Mouse (Mus musculus) small intestine, adult 2 months (tissue): ENCODE data around the gene Trappc5. TPM values are rescaled to one million over a fixed set of nuclear protein-coding genes. Genes with fewer than 3 reads are reported as not detected.

Experiments
- H3K27ac ChIP-seq: fragments of 200-500 bp; 2 replicates; pipeline ENCODE4 v1.5.1; 2012; ENCODE audit warnings: low read depth, low read length, control low read depth, inconsistent platforms; ENCODE audit not compliant: insufficient read depth
- H3K27me3 ChIP-seq: fragments of 200-500 bp; 2 replicates; pipeline ENCODE4 v1.6.1; 2012; ENCODE audit warnings: mild to moderate bottlenecking, moderate library complexity, low read length, inconsistent platforms; ENCODE audit not compliant: control insufficient read depth, insufficient read depth
- H3K36me3 ChIP-seq: fragments of 200-500 bp; 2 replicates; pipeline ENCODE4 v1.6.1; 2012; ENCODE audit warnings: mild to moderate bottlenecking, low read length, control low read depth, inconsistent platforms; ENCODE audit not compliant: control insufficient read depth, insufficient read depth
- H3K4me1 ChIP-seq: fragments of 200-500 bp; 2 replicates; pipeline ENCODE4 v1.6.1; 2012; ENCODE audit warnings: low read length, inconsistent platforms, mixed read lengths; ENCODE audit not compliant: control insufficient read depth, insufficient read depth, insufficient read length
- H3K4me3 ChIP-seq: fragments of 200-500 bp; 2 replicates; pipeline ENCODE4 v1.5.1; 2012; ENCODE audit warnings: low read depth, mild to moderate bottlenecking, control low read depth, inconsistent platforms, low read length, moderate library complexity
- CTCF ChIP-seq: fragments of 200-500 bp; IDR thresholded peaks from 2 replicates; pipeline ENCODE4 v1.5.1; 2012; ENCODE audit warnings: low read depth, mild to moderate bottlenecking, control low read depth, inconsistent platforms, low read length, moderate library complexity, mixed read lengths; ENCODE audit not compliant: insufficient replicate concordance, insufficient read length; ENCODE audit errors: extremely low read depth
- POLR2A ChIP-seq: fragments of 200-500 bp; IDR thresholded peaks from 2 replicates; pipeline ENCODE4 v1.6.1; 2012; ENCODE audit warnings: low read depth, mild to moderate bottlenecking, control low read depth, inconsistent platforms, low read length, moderate library complexity
- WGBS: fragments of 180-500 bp; shearing (Covaris S2); methylation state at CpG from one replicate; pipeline ENCODE4 v1.1.7; 2018; 5-methylcytosine and 5-hydroxymethylcytosine counted together
- polyA plus RNA-seq: library from polyadenylated mRNA; depleted of rRNA; stranded (reverse); fragments of >200 nt; gene quantifications from 2 replicates; pipeline ENCODE4 v1.2.3, GENCODE M21; 2012

Gene Trappc5
- polyA plus RNA-seq, 1 experiment, result 32.1 TPM

GRCm38 (mm10) chr8:3646824-3647531 is 29.1 kb upstream of the Trappc5 start:
- H3K4me3 ChIP-seq, result no peak overlapping the region
- peaks cover 9% of the 10 kb centered on the region for H3K36me3 ChIP-seq
- H3K27me3 ChIP-seq, result no peaks in the 10 kb centered on the region
- TF ChIP-seq POLR2A (no peak), CTCF (no peak)
- WGBS, result 78% methylated on average over 6 of the region's 6 CpGs
- H3K27ac ChIP-seq, result no peak overlapping the region
- H3K4me1 ChIP-seq, result peaks cover 2% of the 10 kb centered on the region; the same call in 1 of the 2 replicates

- no peak overlapping the region for H3K27ac ChIP-seq
- H3K27me3 ChIP-seq, result no peaks in the 10 kb centered on the region
- TF ChIP-seq CTCF, result no peak
- no peak for TF ChIP-seq POLR2A
- H3K4me3 ChIP-seq, result no peak overlapping the region
- 64% methylated on average over 4 of the region's 4 CpGs for WGBS
- peaks cover 2% of the 10 kb centered on the region; the same call in 1 of the 2 replicates for H3K4me1 ChIP-seq
- H3K36me3 ChIP-seq, result peaks cover 3% of the 10 kb centered on the region; the same call in 1 of the 2 replicates
Observed at GRCm38 (mm10) chr8:3647561-3647960, 28.5 kb upstream of the Trappc5 start.

GRCm38 (mm10) chr8:3648268-3648667 is 27.8 kb upstream of the Trappc5 start:
- TF ChIP-seq POLR2A (no peak), CTCF (no peak)
- WGBS, result 49% methylated on average over 2 of the region's 2 CpGs
- peaks cover 2% of the 10 kb centered on the region; the same call in 1 of the 2 replicates for H3K4me1 ChIP-seq
- no peaks in the 10 kb centered on the region for H3K36me3 ChIP-seq
- H3K4me3 ChIP-seq, result no peak overlapping the region
- H3K27me3 ChIP-seq, result no peaks in the 10 kb centered on the region
- no peak overlapping the region for H3K27ac ChIP-seq

GRCm38 (mm10) chr8:3648990-3649389 is 27.1 kb upstream of the Trappc5 start:
- Histone ChIP-seq H3K4me3 (no peak overlapping the region), H3K4me1 (peaks cover 2% of the 10 kb centered on the region; the same call in 1 of the 2 replicates), H3K36me3 (no peaks in the 10 kb centered on the region), H3K27me3 (no peaks in the 10 kb centered on the region), H3K27ac (no peak overlapping the region)
- TF ChIP-seq POLR2A, result no peak
- 58% methylated on average over 1 of the region's 1 CpGs for WGBS

- no peaks in the 10 kb centered on the region for H3K36me3 ChIP-seq
- WGBS, result 63% methylated on average over 3 of the region's 3 CpGs
Observed at GRCm38 (mm10) chr8:3652845-3653244, 23.3 kb upstream of the Trappc5 start.

GRCm38 (mm10) chr8:3654726-3655508 is 21.2 kb upstream of the Trappc5 start:
- Histone ChIP-seq H3K36me3 (no peaks in the 10 kb centered on the region), H3K27ac (no peak overlapping the region), H3K27me3 (no peaks in the 10 kb centered on the region), H3K4me1 (no peaks in the 10 kb centered on the region), H3K4me3 (no peak overlapping the region)
- 62% methylated on average over 11 of the region's 11 CpGs for WGBS
- no peak for TF ChIP-seq CTCF
- no peak for TF ChIP-seq POLR2A

More at GRCm38 (mm10) chr8:3652845-3653244, 23.3 kb upstream of the Trappc5 start:
- H3K4me3 ChIP-seq, result no peak overlapping the region
- no peak overlapping the region for H3K27ac ChIP-seq
- no peak for TF ChIP-seq CTCF
- TF ChIP-seq POLR2A, result no peak
- H3K27me3 ChIP-seq, result no peaks in the 10 kb centered on the region
- H3K4me1 ChIP-seq, result no peaks in the 10 kb centered on the region

GRCm38 (mm10) chr8:3655526-3655925 is 20.6 kb upstream of the Trappc5 start, which contains the start of gene Retn:
TSS of gene Retn (plus strand) at chr8:3655770.
- Histone ChIP-seq H3K27me3 (no peaks in the 10 kb centered on the region), H3K27ac (no peak within 1 kb of the TSS), H3K36me3 (no peaks in the 10 kb centered on the region), H3K4me3 (no peak within 1 kb of the TSS), H3K4me1 (no peaks in the 10 kb centered on the region)
- 60% methylated on average over 3 of the region's 3 CpGs for WGBS
- TF ChIP-seq POLR2A, result no peak
- TF ChIP-seq CTCF, result no peak
